In the genomic region with DNA sequence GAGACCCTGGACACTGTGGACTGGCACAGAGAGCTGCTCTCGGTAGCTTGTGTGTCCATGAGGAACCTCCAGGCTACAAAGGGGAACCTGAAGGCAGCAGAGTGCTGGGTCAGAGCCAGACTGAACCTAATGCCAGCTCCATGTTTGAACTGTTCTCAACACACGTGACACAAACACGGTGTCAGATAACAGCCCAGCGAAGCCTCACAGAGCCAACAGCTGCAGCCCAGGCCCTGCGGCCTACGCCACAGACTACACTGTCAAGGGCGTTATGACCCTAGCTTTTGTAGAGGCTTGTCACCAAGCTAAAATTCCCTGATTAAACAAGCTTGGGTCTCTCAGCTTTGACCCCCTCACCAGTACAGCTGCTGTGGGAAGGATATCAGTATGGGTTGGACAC, we compare ENCODE assay signal across 8 mouse cellular contexts. TPM values are rescaled to one million over a fixed set of nuclear protein-coding genes. Genes with fewer than 3 reads are reported as not detected.
DNase-seq lines count a peak whose midpoint lies in the region; ATAC-seq and TF ChIP-seq lines count a peak whose summit lies in the region.

No protein-coding gene starts in this region.

- DNase-seq in MEL (ENCODE audit: low read depth, low spot score): peak; percentile 91
- peak; percentile 14 for DNase-seq in brain, embryonic 14.5 days (ENCODE audit: low read depth)
- DNase-seq in liver, postnatal 0 days: peak; percentile 63
- DNase-seq in frontal cortex, postnatal 25 days (ENCODE audit: low spot score in 2 of 2): no peak
- no peak for DNase-seq in cerebellum, adult 11-12 months
- no peak for DNase-seq in spleen, postnatal 10 days (ENCODE audit: low spot score in 2 of 2)
- no peak for DNase-seq in layer of hippocampus, postnatal 14 days (ENCODE audit: low spot score in 2 of 2)

- no peak for TF ChIP-seq POLR2A in MEL (IDR thresholded peaks at IDR 0.05; ENCODE audit: control insufficient read depth in 1 of 2, insufficient read depth in 1 of 2, low read depth in 1 of 2, low read length in 2 of 2, poor library complexity in 1 of 2)
- TF ChIP-seq POLR2A in brain, embryonic 14.5 days (IDR thresholded peaks at IDR 0.05; ENCODE audit: borderline replicate concordance, extremely low read depth, insufficient read depth, insufficient read length, poor library complexity, severe bottlenecking): no peak

- H3K4me2 ChIP-seq in heart, embryonic 13.5 days: no peak overlapping the region
- H3K4me2 ChIP-seq in liver, postnatal 0 days (ENCODE audit: low read depth, low read length): no peak overlapping the region

- TF ChIP-seq CTCF in MEL (IDR thresholded peaks at IDR 0.05 in 2 of 3, conservative IDR thresholded peaks at IDR 0.05 in 1 of 3; ENCODE audit: control insufficient read depth in 1 of 3, insufficient read depth in 1 of 3, low read depth in 2 of 3, low read length in 3 of 3, poor library complexity in 1 of 3, severe bottlenecking in 1 of 3): no peak
- no peak for TF ChIP-seq CTCF in brain, embryonic 14.5 days (IDR thresholded peaks at IDR 0.05; ENCODE audit: borderline replicate concordance, extremely low read depth, insufficient read depth, insufficient read length)
- TF ChIP-seq CTCF in liver, postnatal 0 days (IDR thresholded peaks at IDR 0.05; ENCODE audit: low read depth): no peak

- WGBS in heart, embryonic 13.5 days: 40% methylated on average over 7 of the region's 7 CpGs
- WGBS in liver, postnatal 0 days (ENCODE audit: insufficient replicate concordance): 61% methylated on average over 7 of the region's 7 CpGs

- no peaks in the 10 kb centered on the region for H3K79me2 ChIP-seq in MEL (ENCODE audit: control insufficient read depth, insufficient read depth, low read length, poor library complexity)

- no peak; a peak in 2 of 4 replicates for TF ChIP-seq EP300 in MEL (IDR thresholded peaks at IDR 0.05; ENCODE audit: low read depth in 1 of 2, low read length in 2 of 2)
- no peak for TF ChIP-seq EP300 in liver, postnatal 0 days (IDR thresholded peaks at IDR 0.05; ENCODE audit: low read depth)

- no peaks in the 10 kb centered on the region for H3K9me3 ChIP-seq in MEL (replicated peaks; ENCODE audit: insufficient read depth, low read length)
- H3K9me3 ChIP-seq in heart, embryonic 13.5 days: no peaks in the 10 kb centered on the region
- H3K9me3 ChIP-seq in liver, postnatal 0 days (ENCODE audit: low read length): no peaks in the 10 kb centered on the region

- ATAC-seq in heart, embryonic 13.5 days (ENCODE audit: extremely low read depth, insufficient number of reproducible peaks, low FRiP score, low TSS enrichment): peak; percentile 24; the same call in 1 of the 2 replicates
- peak; percentile 95 for ATAC-seq in liver, postnatal 0 days

- H3K4me1 ChIP-seq in MEL (ENCODE audit: control insufficient read depth in 1 of 2, insufficient read depth in 2 of 2, low read length in 2 of 2): peaks cover 2 to 11% of the 10 kb centered on the region in 2 experiments; a peak in 3 of 4 replicates
- peaks cover 22% of the 10 kb centered on the region for H3K4me1 ChIP-seq in heart, embryonic 13.5 days
- H3K4me1 ChIP-seq in liver, postnatal 0 days (ENCODE audit: insufficient read depth): no peaks in the 10 kb centered on the region

- H3K27me3 ChIP-seq in MEL (ENCODE audit: control insufficient read depth in 1 of 2, insufficient read depth in 2 of 2, low read length in 2 of 2): no peaks in the 10 kb centered on the region
- no peaks in the 10 kb centered on the region for H3K27me3 ChIP-seq in heart, embryonic 13.5 days (replicated peaks)
- H3K27me3 ChIP-seq in liver, postnatal 0 days (ENCODE audit: insufficient read depth, low read length): no peaks in the 10 kb centered on the region

- no peak; the same call in 1 of the 2 replicates for TF ChIP-seq RAD21 in MEL (IDR thresholded peaks at IDR 0.05; ENCODE audit: low read depth, low read length)

- peak overlapping the region; percentile 21; the same call in 1 of the 2 replicates for H3K27ac ChIP-seq in MEL (ENCODE audit: control insufficient read depth, low read depth, low read length)
- peak overlapping the region; percentile 74 for H3K27ac ChIP-seq in heart, embryonic 13.5 days (replicated peaks)
- no peak overlapping the region for H3K27ac ChIP-seq in liver, postnatal 0 days (ENCODE audit: low read depth)

- H3K9ac ChIP-seq in MEL (ENCODE audit: control insufficient read depth, low read depth, low read length, poor library complexity, severe bottlenecking): peak overlapping the region; percentile 55
- no peak overlapping the region; the same call in 1 of the 2 replicates for H3K9ac ChIP-seq in heart, embryonic 13.5 days
- H3K9ac ChIP-seq in liver, postnatal 0 days (replicated peaks): no peak overlapping the region

- peaks cover 0 to 7% of the 10 kb centered on the region in 2 experiments; a peak in 2 of 4 replicates for H3K36me3 ChIP-seq in MEL (ENCODE audit: control insufficient read depth in 1 of 2, insufficient read depth in 2 of 2, low read length in 2 of 2)
- peaks cover 82% of the 10 kb centered on the region for H3K36me3 ChIP-seq in heart, embryonic 13.5 days
- no peaks in the 10 kb centered on the region for H3K36me3 ChIP-seq in liver, postnatal 0 days (replicated peaks; ENCODE audit: insufficient read depth, low read length)

- no peak overlapping the region; a peak in 1 of 4 replicates for H3K4me3 ChIP-seq in MEL (ENCODE audit: control insufficient read depth in 1 of 2, insufficient read depth in 1 of 2, low read depth in 2 of 2, low read length in 2 of 2)
- H3K4me3 ChIP-seq in heart, embryonic 13.5 days: no peak overlapping the region
- H3K4me3 ChIP-seq in liver, postnatal 0 days (ENCODE audit: low read depth, low read length): no peak overlapping the region

TF ChIP-seq in MEL, 35 proteins besides CTCF, POLR2A, EP300 and RAD21 (continues in another document):
- peak; percentile 94 for TF ChIP-seq USF1 (IDR thresholded peaks at IDR 0.05; ENCODE audit: low read depth, low read length)
- TF ChIP-seq SMC3 (IDR thresholded peaks at IDR 0.05; ENCODE audit: low read depth, low read length): 0 out of 2 replicates have a peak, but pooled peaks have one; percentile 9
- TF ChIP-seq MYB (IDR thresholded peaks at IDR 0.05; ENCODE audit: low read depth, low read length): no peak
- no peak for TF ChIP-seq ELF1 (IDR thresholded peaks at IDR 0.05; ENCODE audit: low read depth, low read length)
- TF ChIP-seq TAL1 (IDR thresholded peaks at IDR 0.05; ENCODE audit: low read length): no peak
- TF ChIP-seq MXI1 (IDR thresholded peaks at IDR 0.05; ENCODE audit: low read depth, low read length): peak; percentile 74; the same call in 1 of the 2 replicates
- peak; percentile 60 for TF ChIP-seq GATA1 (IDR thresholded peaks at IDR 0.05; ENCODE audit: low read depth, low read length)
- TF ChIP-seq NELFE (IDR thresholded peaks at IDR 0.05; ENCODE audit: low read depth, low read length): no peak
- TF ChIP-seq SIN3A (IDR thresholded peaks at IDR 0.05; ENCODE audit: low read length): peak; percentile 71; the same call in 1 of the 2 replicates
- TF ChIP-seq E2F4 (IDR thresholded peaks at IDR 0.05; ENCODE audit: borderline replicate concordance, low read depth, low read length): no peak
- no peak for TF ChIP-seq POLR2AphosphoS5 (IDR thresholded peaks at IDR 0.05; ENCODE audit: borderline replicate concordance, low read depth, low read length)
- no peak for TF ChIP-seq UBTF (IDR thresholded peaks at IDR 0.05; ENCODE audit: borderline replicate concordance, insufficient read depth, low read depth, low read length)
- peak; percentile 54; the same call in 1 of the 2 replicates for TF ChIP-seq MYC (IDR thresholded peaks at IDR 0.05; ENCODE audit: low read depth, low read length)
- no peak for TF ChIP-seq HCFC1 (IDR thresholded peaks at IDR 0.05; ENCODE audit: low read depth, low read length)
- no peak for TF ChIP-seq MAFK (IDR thresholded peaks at IDR 0.05; ENCODE audit: borderline replicate concordance, low read depth, low read length)
- peak; percentile 96 for TF ChIP-seq MAX (IDR thresholded peaks at IDR 0.05; ENCODE audit: low read length)
- no peak for TF ChIP-seq GABPA (IDR thresholded peaks at IDR 0.05; ENCODE audit: low read depth, low read length)
- peak; percentile 24; the same call in 1 of the 2 replicates for TF ChIP-seq TCF12 (IDR thresholded peaks at IDR 0.05; ENCODE audit: low read depth, low read length)
- TF ChIP-seq BHLHE40 (IDR thresholded peaks at IDR 0.05; ENCODE audit: borderline replicate concordance, low read depth, low read length): peak; percentile 89
- peak; percentile 37 to 71; a peak in 3 of 4 replicates for TF ChIP-seq USF2 (IDR thresholded peaks at IDR 0.05; ENCODE audit: borderline replicate concordance in 1 of 2, insufficient read depth in 1 of 2, low read depth in 1 of 2, low read length in 2 of 2)
- TF ChIP-seq KAT2A (conservative IDR thresholded peaks at IDR 0.05; ENCODE audit: low read depth, low read length): no peak
- no peak for TF ChIP-seq CHD1 (IDR thresholded peaks at IDR 0.05; ENCODE audit: low read depth, low read length)
- no peak for TF ChIP-seq TBP (IDR thresholded peaks at IDR 0.05; ENCODE audit: low read depth, low read length)
- TF ChIP-seq ZC3H11A (IDR thresholded peaks at IDR 0.05; ENCODE audit: low read depth, low read length): no peak
- no peak for TF ChIP-seq MEF2A (IDR thresholded peaks at IDR 0.05; ENCODE audit: extremely low read depth, insufficient replicate concordance, low read depth, low read length, poor library complexity, severe bottlenecking)
- no peak for TF ChIP-seq CHD2 (IDR thresholded peaks at IDR 0.05; ENCODE audit: low read length)
- TF ChIP-seq ETS1 (IDR thresholded peaks at IDR 0.05; ENCODE audit: low read depth, low read length): peak; percentile 78

RNA-seq across cellular contexts. Expression of a gene that starts 22.0 kb away (rescaled TPM):
- not detected in 2 replicates for total RNA-seq in MEL (2012; rRNA removed)
- polyA plus RNA-seq in MEL (2012; ENCODE audit: insufficient read depth in 1 of 2, insufficient read length in 2 of 2, low read depth in 1 of 2, low replicate concordance in 2 of 2, missing spikeins in 1 of 2): not detected
- 25.8 and 36.6 TPM in 2 replicates for polyA plus RNA-seq in brain, embryonic 14.5 days (2012; rRNA removed)
- polyA plus RNA-seq in heart, embryonic 13.5 days (2015; fragmentation: Nextera tagmentation; extraction: Ambion mirVana): 101 and 110 TPM in 2 replicates
- 9.0 and 9.3 TPM in 2 replicates for polyA plus RNA-seq in liver, postnatal 0 days (2015; fragmentation: Nextera tagmentation; extraction: Ambion mirVana)
- 100 to 1,000 TPM; 104 to 115 TPM for total RNA-seq in layer of hippocampus, postnatal 14 days (2021)

RNA-seq across cellular contexts. Expression of a gene that starts 37.3 kb away (rescaled TPM):
- not detected in 2 replicates for total RNA-seq in MEL (2012; rRNA removed)
- polyA plus RNA-seq in MEL (2012; ENCODE audit: insufficient read depth in 1 of 2, insufficient read length in 2 of 2, low read depth in 1 of 2, low replicate concordance in 2 of 2, missing spikeins in 1 of 2): not detected
- polyA plus RNA-seq in brain, embryonic 14.5 days (2012; rRNA removed): 0.20 and 0.27 TPM in 2 replicates
- 0.62 and 0.71 TPM in 2 replicates for polyA plus RNA-seq in heart, embryonic 13.5 days (2015; fragmentation: Nextera tagmentation; extraction: Ambion mirVana)
- polyA plus RNA-seq in liver, postnatal 0 days (2015; fragmentation: Nextera tagmentation; extraction: Ambion mirVana): not detected in 2 replicates
- total RNA-seq in layer of hippocampus, postnatal 14 days (2021): 1 to 10 TPM; 7.3 to 8.4 TPM

Comparison
In these comparisons a context has a peak if more than half of its experiments do, and no peak if none do; other contexts are left out.
1. DNase-seq: peak in MEL (single experiment), brain, embryonic 14.5 days (single experiment) and liver, postnatal 0 days (single experiment); none in frontal cortex, postnatal 25 days (0 of 2), cerebellum, adult 11-12 months (single experiment), spleen, postnatal 10 days (0 of 2) and layer of hippocampus, postnatal 14 days (0 of 2).